Mouse (Mus musculus) spleen, postnatal 4 days (tissue): ENCODE data around the gene Mif4gd.

Experiments used
- DNase-seq, 2 experiments: peaks; one replicate each; pipeline ENCODE4 v3.0.0; 2022; ENCODE audit warnings: low spot score in 2 of 2

Mif4gd gene

GRCm38 (mm10) chr11:115613138-115613945, 573 bp upstream of the Mif4gd start:
- DNase-seq, result peak; percentile 45 to 70

GRCm38 (mm10) chr11:115612059-115612409, 735 bp downstream of the Mif4gd start:
- DNase-seq, result peak; percentile 79 to 89

- DNase-seq, result no peak
Observed at GRCm38 (mm10) chr11:115611173-115611572, 1.6 kb downstream of the Mif4gd start.

- DNase-seq, result no peak
Observed at GRCm38 (mm10) chr11:115609576-115609975, 3.2 kb downstream of the Mif4gd start.

GRCm38 (mm10) chr11:115608421-115609399, 4.1 kb downstream of the Mif4gd start:
- DNase-seq, result no peak

GRCm38 (mm10) chr11:115606733-115607132, 6.0 kb downstream of the Mif4gd start:
- no peak for DNase-seq

- DNase-seq, result no peak
Observed at GRCm38 (mm10) chr11:115604304-115604696, 8.5 kb downstream of the Mif4gd start.

GRCm38 (mm10) chr11:115603476-115604303, 9.1 kb downstream of the Mif4gd start, which contains the start of the genes Mrps7 and Gga3:
Gene Mrps7 (plus strand): TSS chr11:115603925.
Gene Gga3 (minus strand): TSS chr11:115604051.
- peak; percentile 93 to 97 for DNase-seq

GRCm38 (mm10) chr11:115603128-115603475, 9.7 kb downstream of the Mif4gd start:
- no peak for DNase-seq

GRCm38 (mm10) chr11:115601174-115601573, 11.6 kb downstream of the Mif4gd start:
- DNase-seq, result no peak

GRCm38 (mm10) chr11:115600743-115601142, 12.0 kb downstream of the Mif4gd start:
- no peak for DNase-seq

- DNase-seq, result no peak
Observed at GRCm38 (mm10) chr11:115599722-115600121, 13.0 kb downstream of the Mif4gd start.

- DNase-seq, result no peak
Observed at GRCm38 (mm10) chr11:115598309-115598708, 14.5 kb downstream of the Mif4gd start.

- no peak for DNase-seq
Observed at GRCm38 (mm10) chr11:115595209-115595608, 17.6 kb downstream of the Mif4gd start.

GRCm38 (mm10) chr11:115590526-115591075, 22.2 kb downstream of the Mif4gd start:
- no peak for DNase-seq

- no peak for DNase-seq
Observed at GRCm38 (mm10) chr11:115587984-115588383, 24.8 kb downstream of the Mif4gd start.

- no peak for DNase-seq
Observed at GRCm38 (mm10) chr11:115586403-115586802, 26.4 kb downstream of the Mif4gd start.

- DNase-seq, result no peak
Observed at GRCm38 (mm10) chr11:115585573-115586100, 27.1 kb downstream of the Mif4gd start.

GRCm38 (mm10) chr11:115584376-115585073, 28.2 kb downstream of the Mif4gd start:
- DNase-seq, result no peak

GRCm38 (mm10) chr11:115582913-115583606, 29.7 kb downstream of the Mif4gd start:
- no peak for DNase-seq
